Comparison of ENCODE assay signal across 8 mouse cellular contexts in the genomic region with DNA sequence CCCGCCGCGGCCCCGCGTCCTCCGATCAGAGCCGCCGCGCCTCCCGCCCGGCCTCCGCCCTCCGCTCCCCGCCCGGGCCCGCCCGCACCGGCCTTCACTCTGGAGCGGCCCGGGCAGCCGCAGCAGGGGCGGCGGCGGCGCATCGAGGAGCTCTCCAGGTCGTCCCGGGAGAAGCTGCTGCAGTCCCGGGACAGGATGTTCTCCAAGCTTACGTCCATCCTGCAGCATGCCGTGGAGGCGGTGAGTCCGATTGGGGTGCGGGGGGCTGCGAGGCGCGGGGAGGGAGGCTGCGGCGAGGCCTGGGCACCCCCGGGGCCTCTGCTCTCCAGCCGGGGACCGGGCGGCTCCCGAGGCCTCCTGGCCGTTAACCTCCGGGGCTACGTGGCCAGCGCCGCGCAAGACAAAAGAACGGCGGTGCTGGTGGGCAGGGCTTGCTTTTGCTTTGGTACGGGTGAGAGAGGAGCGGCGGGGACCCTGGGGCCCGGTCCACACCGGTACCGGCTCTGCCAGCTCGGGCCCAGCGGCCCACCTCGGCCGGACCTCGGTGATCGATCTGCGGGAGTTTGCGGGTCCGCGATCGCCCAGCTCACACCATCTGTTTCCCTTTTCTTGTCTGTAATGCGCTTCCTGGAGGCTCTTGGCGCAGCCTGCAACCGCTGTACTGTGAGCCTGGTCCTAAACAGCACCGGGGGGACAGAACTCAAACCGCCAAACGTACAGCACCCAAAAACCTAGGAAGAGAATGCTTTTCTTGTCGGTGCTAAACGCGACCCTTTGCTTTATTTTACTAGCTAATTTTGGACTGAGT. TPM values are rescaled to one million over a fixed set of nuclear protein-coding genes. Genes with fewer than 3 reads are reported as not detected.
DNase-seq lines count a peak whose midpoint lies in the region; ATAC-seq lines count a peak whose summit lies in the region.

No protein-coding gene starts in this region.

- peak overlapping the region; percentile 86 for H3K4me3 ChIP-seq in intestine, embryonic 14.5 days (ENCODE audit: low read depth, low read length)
- peak overlapping the region; percentile 95 for H3K4me3 ChIP-seq in liver, embryonic 12.5 days

- peak overlapping the region; percentile 97 for H3K9ac ChIP-seq in intestine, embryonic 14.5 days (ENCODE audit: low read length)
- H3K9ac ChIP-seq in liver, embryonic 12.5 days: peak overlapping the region; percentile 99

- ATAC-seq in common myeloid progenitor, adult 5-6 weeks (replicated peaks; ENCODE audit: low read depth, poor library complexity, severe bottlenecking): 0 out of 2 replicates have a peak, but pooled peaks have one; percentile 7
- ATAC-seq in intestine, embryonic 14.5 days (replicated peaks; ENCODE audit: low FRiP score, low TSS enrichment, low read depth): peak; percentile 78
- peak; percentile 48 for ATAC-seq in liver, embryonic 12.5 days

- under 1% methylated on average over 75 of the region's 78 CpGs for WGBS in intestine, embryonic 14.5 days
- WGBS in liver, embryonic 12.5 days (ENCODE audit: insufficient replicate concordance): under 1% methylated on average over 67 of the region's 78 CpGs

- H3K36me3 ChIP-seq in intestine, embryonic 14.5 days (ENCODE audit: control insufficient read depth, insufficient read depth, low read length): no peaks in the 10 kb centered on the region
- peaks cover 6% of the 10 kb centered on the region; the same call in 1 of the 2 replicates for H3K36me3 ChIP-seq in liver, embryonic 12.5 days

- no peaks in the 10 kb centered on the region for H3K9me3 ChIP-seq in intestine, embryonic 14.5 days (ENCODE audit: control insufficient read depth, low read length)
- H3K9me3 ChIP-seq in liver, embryonic 12.5 days (replicated peaks): no peaks in the 10 kb centered on the region

- peak overlapping the region; percentile 79 for H3K4me2 ChIP-seq in intestine, embryonic 14.5 days (ENCODE audit: low read length)
- peak overlapping the region; percentile 83 for H3K4me2 ChIP-seq in liver, embryonic 12.5 days

- peak; percentile 30 to 68 for DNase-seq in urinary bladder, adult 18-20 months (ENCODE audit: low spot score in 2 of 2)
- DNase-seq in urinary bladder, adult 2 months (ENCODE audit: low spot score): no peak
- peak; percentile 71 for DNase-seq in gastrocnemius, postnatal 25 days
- DNase-seq in intestine, embryonic 14.5 days (ENCODE audit: low spot score): peak; percentile 86
- DNase-seq in naive thymus-derived CD4-positive, alpha-beta T cell, adult 2 months (ENCODE audit: low read depth): peak; percentile 60
- DNase-seq in thymus, postnatal 0 days (ENCODE audit: low spot score): peak; percentile 55

- H3K27ac ChIP-seq in intestine, embryonic 14.5 days (ENCODE audit: low read depth): peak overlapping the region; percentile 94
- H3K27ac ChIP-seq in liver, embryonic 12.5 days: peak overlapping the region; percentile 96

- peaks cover 57% of the 10 kb centered on the region for H3K4me1 ChIP-seq in intestine, embryonic 14.5 days (replicated peaks; ENCODE audit: control insufficient read depth, insufficient read depth, low read length)
- H3K4me1 ChIP-seq in liver, embryonic 12.5 days: peaks cover 81% of the 10 kb centered on the region

- H3K27me3 ChIP-seq in intestine, embryonic 14.5 days (replicated peaks; ENCODE audit: control insufficient read depth, insufficient read depth, low read length): no peaks in the 10 kb centered on the region
- H3K27me3 ChIP-seq in liver, embryonic 12.5 days (replicated peaks): no peaks in the 10 kb centered on the region

RNA-seq across cellular contexts. Expression of a gene that starts 0.9 kb away (rescaled TPM):
- 13.9 and 17.3 TPM in 2 replicates for polyA plus RNA-seq in urinary bladder, adult 2 months (2012; rRNA removed)
- 17.1 and 22.4 TPM in 2 replicates for total RNA-seq in common myeloid progenitor, adult 5-6 weeks (2017)
- total RNA-seq in gastrocnemius, postnatal 25 days (2021): 1 to 10 TPM; 8.2 to 9.0 TPM
- polyA plus RNA-seq in intestine, embryonic 14.5 days (2014; fragmentation: Nextera tagmentation; extraction: Ambion mirVana): 16.4 and 18.2 TPM in 2 replicates
- 9.2 and 9.5 TPM in 2 replicates for polyA plus RNA-seq in liver, embryonic 12.5 days (2016; fragmentation: Nextera tagmentation; extraction: Ambion mirVana)
- polyA plus RNA-seq in thymus, postnatal 0 days (2015; fragmentation: Nextera tagmentation; extraction: Ambion mirVana): 14.3 and 17.0 TPM in 2 replicates

RNA-seq across cellular contexts. Expression of a gene that starts 46.6 kb away (rescaled TPM):
- polyA plus RNA-seq in urinary bladder, adult 2 months (2012; rRNA removed): 24.3 and 40.2 TPM in 2 replicates
- total RNA-seq in common myeloid progenitor, adult 5-6 weeks (2017): 11.7 and 20.1 TPM in 2 replicates
- 10 to 100 TPM; 37.6 to 41.4 TPM for total RNA-seq in gastrocnemius, postnatal 25 days (2021)
- 28.3 and 30.2 TPM in 2 replicates for polyA plus RNA-seq in intestine, embryonic 14.5 days (2014; fragmentation: Nextera tagmentation; extraction: Ambion mirVana)
- polyA plus RNA-seq in liver, embryonic 12.5 days (2016; fragmentation: Nextera tagmentation; extraction: Ambion mirVana): 6.1 and 7.8 TPM in 2 replicates
- 148 and 166 TPM in 2 replicates for polyA plus RNA-seq in thymus, postnatal 0 days (2015; fragmentation: Nextera tagmentation; extraction: Ambion mirVana)

Comparison
In these comparisons a context has a peak if more than half of its experiments do, and no peak if none do; other contexts are left out.
1. ATAC-seq: peak in every context shown above with its lines; median percentile 78 in intestine, embryonic 14.5 days; 48 in liver, embryonic 12.5 days; 7 in common myeloid progenitor, adult 5-6 weeks.